Mouse (Mus musculus) activated CD4-positive, CD25-positive, alpha-beta regulatory T cell (primary cell): Measurements from ENCODE around the gene Rpl21. TPM values are rescaled to one million over a fixed set of nuclear protein-coding genes. Genes with fewer than 3 reads are reported as not detected.

Experiments used
- polyA plus RNA-seq, 2 experiments: library from polyadenylated mRNA; unstranded; fragments of 100-300 nt; shearing (Covaris generic); gene quantifications; one replicate each; pipeline ENCODE4 v1.2.1; 2017

Gene Rpl21
- 100 to 1,000 TPM; 250 to 450 TPM for polyA plus RNA-seq

DNA sequence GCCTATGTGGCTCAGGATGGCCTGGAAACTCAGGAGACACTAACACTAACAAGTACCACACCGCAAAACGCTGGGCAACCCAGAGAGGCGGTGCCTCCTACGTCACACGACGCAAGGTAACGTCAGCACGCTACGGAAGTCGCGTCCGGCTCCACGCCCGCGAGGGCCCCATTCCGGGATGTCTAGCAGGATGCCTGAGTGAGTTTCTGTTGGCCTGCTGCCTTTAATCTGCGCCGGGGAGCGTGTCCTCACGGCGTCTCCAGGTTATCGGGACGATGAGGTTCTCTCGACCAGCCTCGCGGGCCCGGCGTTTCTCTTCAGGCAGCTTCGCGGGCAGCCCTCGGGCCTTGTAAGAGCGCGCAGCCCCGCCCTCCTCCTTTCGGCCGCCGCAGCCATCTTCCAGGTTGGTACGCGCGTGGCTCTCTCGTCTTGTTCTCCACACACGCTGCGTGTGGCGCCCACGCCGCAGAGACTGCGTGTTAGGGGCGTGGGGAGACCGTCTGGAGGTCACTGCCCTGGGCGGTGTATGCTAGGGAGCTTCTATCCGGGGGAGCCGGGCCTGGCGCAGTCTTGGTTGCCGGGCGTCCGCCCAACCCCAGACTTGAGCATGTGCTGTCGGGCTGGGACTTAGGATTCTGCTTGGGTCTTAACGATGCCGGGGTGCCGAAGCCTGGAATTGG lies at the start of gene Rpl21:
TSS of gene Rpl21 (plus strand) at position 122 of the 680 bp plus-strand sequence.

DNA sequence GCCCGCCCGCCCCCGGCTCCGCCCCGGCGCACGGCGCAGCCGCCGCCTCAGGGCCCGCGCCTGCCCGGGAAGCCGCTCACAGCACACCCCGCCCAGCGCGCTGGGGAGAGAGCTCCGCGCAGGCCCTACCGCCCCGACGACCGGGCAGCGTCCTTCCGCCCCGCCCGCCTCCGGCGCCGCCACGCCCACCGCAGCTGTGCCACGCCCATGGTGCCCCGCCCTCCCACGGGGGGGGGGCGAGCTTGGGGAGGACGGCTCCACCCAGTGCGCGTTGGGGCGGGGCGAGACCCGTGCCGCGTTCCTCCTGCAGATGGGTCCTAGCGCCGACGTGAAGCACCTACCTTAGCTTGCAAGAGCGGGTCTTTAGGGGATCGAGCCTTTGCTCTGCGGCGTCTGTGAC lies 37.8 kb upstream of the Rpl21 start, which contains the start of gene Usp12:
TSS of gene Usp12 (minus strand) at position 154 of the 400 bp plus-strand sequence.

DNA sequence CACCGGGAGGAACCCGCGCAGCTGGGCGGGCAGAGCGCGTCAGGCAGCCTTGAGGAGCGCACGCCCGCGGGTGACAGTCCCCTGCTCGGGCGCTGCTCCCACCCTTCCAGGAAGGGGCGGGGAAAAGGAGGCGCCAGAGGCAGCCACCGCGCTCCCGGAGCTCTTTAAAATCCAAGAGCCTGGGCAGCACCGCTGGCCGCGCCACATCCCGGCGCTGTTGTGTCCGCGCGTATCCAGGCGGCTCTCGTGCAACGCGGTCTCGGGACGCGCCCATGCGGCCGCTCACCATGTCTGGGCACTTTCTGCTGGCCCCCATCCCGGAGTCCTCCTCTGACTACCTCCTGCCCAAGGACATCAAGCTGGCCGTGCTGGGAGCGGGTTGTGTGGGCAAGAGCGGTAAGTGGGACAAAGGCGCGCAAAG lies 12.3 kb downstream of the Rpl21 start, which contains the start of gene Rasl11a:
TSS of gene Rasl11a (plus strand) at position 127 of the 421 bp plus-strand sequence.

Other genes starting within 250 kb of the Rpl21 start
- not detected for gene Gpr12, start 247.7 kb upstream of the Rpl21 start, polyA plus RNA-seq
- gene Usp12, start 37.9 kb upstream of the Rpl21 start, polyA plus RNA-seq: 10 to 100 TPM; 17.8 to 18.5 TPM
- 1 to 10 TPM; 5.5 to 6.3 TPM for gene Rasl11a, start 12.2 kb downstream of the Rpl21 start, polyA plus RNA-seq
- gene Gtf3a, start 115.8 kb downstream of the Rpl21 start, polyA plus RNA-seq: 100 to 1,000 TPM; 110 to 128 TPM
- 10 to 100 TPM; 35.6 to 39.3 TPM for gene Mtif3, start 130.9 kb downstream of the Rpl21 start, polyA plus RNA-seq
- 10 to 100 TPM; 31.2 to 37.9 TPM for gene Lnx2, start 243.7 kb downstream of the Rpl21 start, polyA plus RNA-seq
- 100 to 1,000 TPM; 166 to 174 TPM for gene Polr1d, start 244.2 kb downstream of the Rpl21 start, polyA plus RNA-seq